Mouse (Mus musculus) layer of hippocampus, adult 2 months (tissue): ENCODE data around the gene Plekha7. TPM values are rescaled to one million over a fixed set of nuclear protein-coding genes. Genes with fewer than 3 reads are reported as not detected.
A peak's percentile ranks its signal among the peaks of the same experiment; 100 is the strongest.

ENCODE experiments used
- DNase-seq, 2 experiments: peaks; one replicate each; pipeline ENCODE4 v3.0.0; 2022; ENCODE audit warnings: low spot score in 2 of 2
- H3K27ac ChIP-seq: fragments of 200-600 bp; 2 replicates; pipeline ENCODE4 v1.8.1; 2022
- H3K4me3 ChIP-seq: fragments of 200-600 bp; 2 replicates; pipeline ENCODE4 v1.8.1; 2022; ENCODE audit warnings: mild to moderate bottlenecking
- CTCF ChIP-seq: fragments of 200-600 bp; conservative IDR thresholded peaks from 2 replicates; pipeline ENCODE4 v1.8.1; 2022; ENCODE audit warnings: antibody characterized with exemption, mild to moderate bottlenecking, moderate library complexity
- total RNA-seq, 2 experiments: library from RNA; stranded (reverse); gene quantifications; 2 replicates each; pipeline ENCODE4 v1.2.3; 2021

Plekha7 gene
- total RNA-seq, 2 experiments from 2014 or later, result 17.2 to 19.1 TPM

DNA sequence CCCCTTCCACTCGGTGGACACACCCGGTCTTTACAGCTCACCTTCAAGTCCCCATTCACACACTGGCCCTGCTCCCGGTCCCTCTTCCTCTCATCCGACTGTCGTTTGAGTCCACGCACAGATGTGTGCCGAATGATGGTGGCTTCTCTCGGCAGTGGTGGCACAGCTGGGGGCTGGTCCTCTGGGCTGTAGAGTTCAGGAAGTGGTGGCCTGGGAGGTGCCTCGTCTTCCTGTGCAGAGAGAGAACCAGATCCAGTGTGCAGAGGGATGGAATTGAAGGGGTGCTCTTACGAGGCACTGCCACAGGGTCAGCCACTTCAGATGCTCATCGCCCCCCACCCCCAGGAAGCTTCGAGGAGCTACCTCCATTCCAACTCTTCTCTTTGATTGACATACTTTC is 171.0 kb downstream of the Plekha7 start:
- H3K27ac ChIP-seq, result no peak overlapping the region
- no peak for TF ChIP-seq CTCF
- H3K4me3 ChIP-seq, result no peak overlapping the region
- no peak for DNase-seq

DNA sequence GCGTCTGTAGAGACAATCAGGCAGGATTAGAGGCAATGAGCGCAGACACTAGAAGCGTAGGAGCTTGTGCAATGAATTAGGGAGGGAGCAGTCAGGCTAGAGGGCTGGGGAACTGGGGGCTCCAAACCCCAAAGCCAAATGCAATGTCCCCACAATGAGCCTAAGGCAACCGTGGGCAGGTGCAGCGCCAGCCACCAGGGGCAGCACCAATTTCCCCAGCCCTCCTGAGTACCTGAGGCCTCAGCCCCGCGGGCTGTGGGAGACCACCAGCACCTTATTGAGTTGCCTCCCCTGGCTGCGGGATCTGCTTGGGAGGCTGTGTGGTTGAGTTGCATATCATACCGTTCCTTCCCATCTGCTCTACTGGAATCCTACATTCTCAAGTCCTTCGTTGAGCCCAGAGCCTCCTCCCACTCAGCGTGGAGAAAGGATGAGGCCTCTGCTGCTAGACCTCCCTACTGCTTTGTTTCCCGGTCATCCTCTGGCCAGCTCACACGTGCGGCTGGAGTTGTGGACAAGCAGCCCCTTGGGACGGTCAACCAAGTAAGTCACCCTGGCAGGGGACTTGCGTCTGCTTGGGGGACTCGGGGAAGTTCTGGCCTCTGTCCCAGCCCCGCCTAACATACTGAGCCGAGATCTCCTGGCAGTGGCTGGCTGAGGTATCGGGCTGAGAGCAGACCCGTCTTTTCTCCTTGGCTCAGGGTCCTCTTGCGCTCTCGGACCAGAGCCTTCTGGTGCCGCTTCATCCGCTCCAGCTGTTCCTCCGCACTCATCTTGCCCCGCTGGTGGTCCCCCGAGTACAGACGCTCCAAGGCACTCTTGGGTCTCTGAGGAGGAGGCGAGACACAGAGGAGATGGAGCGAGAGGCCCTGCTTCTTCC is 173.5 kb downstream of the Plekha7 start:
- Histone ChIP-seq H3K27ac (no peak overlapping the region), H3K4me3 (no peak overlapping the region)
- DNase-seq, result no peak
- peak; percentile 61 for TF ChIP-seq CTCF

DNA sequence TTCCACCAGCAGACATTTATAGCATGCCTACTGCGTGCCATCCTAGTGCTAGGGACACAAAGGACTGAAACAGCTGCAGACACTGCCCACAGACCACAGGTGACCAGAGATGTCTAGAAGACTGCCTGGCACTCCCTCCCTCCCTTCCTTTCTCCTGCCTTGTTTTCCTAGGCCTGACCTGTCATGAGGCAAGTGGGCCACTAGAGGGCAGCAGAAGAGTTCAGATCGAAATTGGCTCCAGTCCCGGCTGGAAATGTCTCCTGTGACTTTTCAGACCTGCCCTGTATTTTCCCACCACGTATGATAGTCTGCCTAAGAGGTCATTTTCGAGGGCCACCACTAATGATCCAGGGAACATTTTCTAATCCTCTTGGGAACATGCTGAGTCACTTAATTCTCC is 176.1 kb downstream of the Plekha7 start:
- Histone ChIP-seq H3K27ac (no peak overlapping the region), H3K4me3 (no peak overlapping the region)
- peak; percentile 93 for TF ChIP-seq CTCF
- DNase-seq, result peak; percentile 67 to 77

DNA sequence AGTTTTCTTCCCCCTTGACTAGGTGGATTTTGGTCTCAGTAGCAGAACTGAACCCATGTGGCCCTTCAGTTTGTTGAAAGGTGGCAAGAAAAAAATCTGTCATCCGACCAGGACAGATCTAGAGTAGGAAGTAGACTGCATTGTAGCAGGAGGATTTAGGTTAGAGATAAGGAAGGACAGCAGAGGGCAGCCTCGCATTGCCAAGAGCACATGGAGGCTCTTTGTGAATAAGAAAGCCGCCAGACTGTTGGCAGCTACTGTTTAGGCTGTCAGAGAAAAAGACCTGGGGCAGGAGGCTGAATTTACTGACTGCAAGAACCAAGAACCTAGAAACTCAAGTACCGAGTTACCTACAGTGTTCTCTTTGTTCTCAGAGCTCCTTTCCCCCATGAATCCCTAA is 176.8 kb downstream of the Plekha7 start:
- TF ChIP-seq CTCF, result peak; percentile 55
- no peak overlapping the region for H3K4me3 ChIP-seq
- no peak for DNase-seq
- H3K27ac ChIP-seq, result no peak overlapping the region

DNA sequence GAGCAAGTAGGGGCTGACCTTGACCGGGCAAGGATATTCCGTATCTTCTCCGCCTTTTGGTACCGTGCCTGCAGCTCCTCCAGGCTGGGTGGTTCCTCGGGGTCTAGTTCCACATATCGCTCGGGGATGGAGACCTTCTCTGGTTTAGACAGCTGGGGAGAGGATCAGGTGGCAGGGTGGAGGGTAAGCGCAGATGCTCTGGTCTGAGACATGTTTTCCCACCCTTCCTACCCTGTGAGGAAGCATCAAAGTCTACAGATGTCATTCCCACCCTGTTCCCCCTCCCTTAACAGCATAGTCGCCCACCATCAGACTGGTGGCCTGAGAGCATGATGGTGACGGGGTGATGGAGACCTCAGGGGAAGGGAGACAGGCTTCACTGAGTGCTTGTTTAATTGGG is 178.8 kb downstream of the Plekha7 start:
- Histone ChIP-seq H3K4me3 (no peak overlapping the region), H3K27ac (no peak overlapping the region)
- TF ChIP-seq CTCF, result no peak
- no peak for DNase-seq

DNA sequence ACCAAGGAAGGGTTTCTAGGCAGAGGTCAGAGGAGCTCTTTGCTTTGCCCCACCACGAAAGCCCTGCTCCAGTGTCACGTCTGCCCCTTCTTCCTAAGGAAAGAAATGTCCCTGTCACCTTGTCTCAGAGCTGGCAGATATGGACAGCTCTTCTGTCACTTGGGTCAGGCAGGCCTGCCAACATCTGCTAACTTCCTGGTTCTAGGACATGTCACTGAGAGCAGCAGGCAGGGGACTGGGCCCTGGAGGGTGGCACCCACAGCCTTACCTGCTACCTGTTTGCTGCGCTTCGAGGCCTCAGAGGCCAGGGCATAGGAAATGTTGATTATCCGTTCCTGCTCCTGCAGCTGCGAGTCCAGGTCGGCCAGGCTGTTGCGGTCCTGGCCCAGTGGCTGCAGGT is 179.9 kb downstream of the Plekha7 start:
- TF ChIP-seq CTCF, result no peak
- no peak for DNase-seq
- no peak overlapping the region for H3K4me3 ChIP-seq

DNA sequence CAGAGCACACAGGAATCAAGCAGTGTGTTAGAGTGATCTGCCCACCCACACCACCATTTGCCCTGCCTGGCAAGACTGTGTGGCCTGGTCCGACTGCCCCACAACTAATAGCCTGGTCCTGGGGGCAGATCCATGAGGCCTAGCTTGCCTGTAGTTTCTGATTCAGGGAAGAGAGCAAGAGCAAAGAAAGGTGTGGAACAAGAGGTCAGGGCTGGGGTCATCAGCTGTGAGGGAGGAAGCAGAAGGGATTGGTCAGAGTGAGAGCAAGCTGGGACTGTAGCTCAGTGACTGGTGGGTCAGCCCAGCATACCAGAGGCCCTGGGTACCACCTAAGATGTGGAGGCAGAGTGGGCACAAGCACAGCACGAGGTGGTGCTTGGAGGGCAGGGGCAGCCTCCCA is 181.1 kb downstream of the Plekha7 start:
- DNase-seq, result no peak
- Histone ChIP-seq H3K27ac (no peak overlapping the region), H3K4me3 (no peak overlapping the region)
- no peak for TF ChIP-seq CTCF

More for the DNA sequence above, 179.9 kb downstream of the Plekha7 start:
- no peak overlapping the region for H3K27ac ChIP-seq

DNA sequence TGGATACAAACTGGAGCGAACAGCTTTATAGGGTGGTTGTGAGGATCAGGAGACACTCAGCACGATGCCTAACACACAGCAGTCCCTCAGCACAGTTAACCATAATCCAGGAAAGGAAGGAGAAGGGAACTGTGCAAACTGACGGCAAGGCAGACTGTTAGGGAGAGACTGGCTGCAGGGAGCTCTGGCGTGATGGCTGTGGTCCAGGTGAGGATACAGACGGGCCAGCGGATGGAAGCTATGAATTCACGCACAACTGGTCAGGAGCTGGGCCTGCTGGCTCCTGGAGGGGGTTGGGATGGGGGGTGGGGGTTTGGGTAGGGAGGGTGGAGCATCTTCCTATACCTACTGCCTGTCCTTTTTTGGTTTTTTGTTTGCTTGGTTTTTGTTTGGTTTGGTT is 182.5 kb downstream of the Plekha7 start:
- no peak overlapping the region for H3K27ac ChIP-seq
- TF ChIP-seq CTCF, result no peak
- DNase-seq, result no peak

DNA sequence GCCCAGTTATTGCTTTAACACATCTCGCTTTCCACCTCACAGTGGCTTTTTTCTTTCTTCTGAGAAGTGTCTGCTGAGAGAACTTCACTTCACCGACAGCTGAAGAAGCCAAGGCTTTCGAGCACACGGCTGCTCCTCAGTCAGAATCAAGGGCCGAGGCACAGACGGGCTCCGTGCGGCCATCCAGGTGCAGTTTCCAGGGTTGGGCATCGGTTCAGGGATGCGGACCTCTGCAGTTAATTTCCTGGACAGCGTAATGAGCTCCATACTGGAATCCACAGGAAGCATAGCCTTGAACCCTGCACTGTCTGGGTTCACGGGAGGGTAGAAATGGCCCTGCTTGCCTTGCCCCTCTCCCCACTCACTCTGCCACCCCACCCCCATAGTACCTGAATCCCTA is 184.1 kb downstream of the Plekha7 start:
- H3K27ac ChIP-seq, result no peak overlapping the region
- H3K4me3 ChIP-seq, result no peak overlapping the region
- DNase-seq, result no peak
- no peak for TF ChIP-seq CTCF

More for the DNA sequence above, 182.5 kb downstream of the Plekha7 start:
- H3K4me3 ChIP-seq, result no peak overlapping the region

DNA sequence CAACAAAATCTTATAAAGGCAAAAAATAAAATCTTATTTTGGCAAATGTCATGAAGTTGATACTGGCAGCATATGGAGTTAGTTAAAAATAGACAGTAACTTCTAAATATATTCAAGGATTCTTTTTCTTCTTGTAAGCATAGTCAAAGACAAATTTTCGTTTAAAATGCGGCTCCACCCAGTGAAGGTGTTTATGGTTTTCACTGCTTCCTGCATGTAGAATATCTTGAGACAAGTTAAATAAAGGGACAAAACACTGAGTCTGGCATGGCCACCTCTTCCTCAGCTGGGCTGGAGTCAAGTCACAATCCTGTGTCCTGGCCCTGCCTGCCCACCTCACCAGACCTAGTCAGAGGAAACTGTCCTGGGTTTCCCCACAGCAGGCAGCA is 184.6 kb downstream of the Plekha7 start:
- Histone ChIP-seq H3K27ac (no peak overlapping the region), H3K4me3 (no peak overlapping the region)
- no peak for DNase-seq
- no peak for TF ChIP-seq CTCF

DNA sequence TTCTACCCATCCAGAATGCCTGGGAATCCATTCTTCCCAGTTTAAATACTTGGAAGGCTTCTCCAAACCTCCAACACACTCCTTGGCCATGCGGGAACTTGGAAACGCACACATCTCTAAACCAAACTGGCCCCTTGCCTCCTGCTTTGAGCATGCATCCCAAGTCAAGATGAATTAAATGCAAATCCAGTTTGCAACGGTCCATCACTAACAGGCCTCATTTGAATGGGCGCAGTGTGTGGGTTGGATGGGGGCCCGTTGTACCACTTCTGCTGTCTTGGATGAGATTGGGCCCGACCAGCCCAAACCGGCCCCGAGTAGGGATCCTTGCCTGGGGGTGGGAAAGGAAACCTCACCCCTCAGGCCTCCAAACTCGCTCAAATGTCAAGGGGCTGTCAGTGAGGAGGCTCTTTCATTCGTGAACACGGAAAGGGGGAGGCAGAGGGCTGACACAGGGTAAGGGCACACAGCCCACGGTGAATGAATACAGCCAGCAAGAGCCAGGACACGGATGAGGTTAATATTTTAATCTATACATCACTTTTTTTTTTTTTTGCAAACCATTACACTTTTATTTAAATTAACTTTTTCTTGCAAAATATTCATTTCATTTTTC is 185.1 kb downstream of the Plekha7 start:
- no peak for DNase-seq
- no peak for TF ChIP-seq CTCF
- no peak overlapping the region for H3K4me3 ChIP-seq
- no peak overlapping the region for H3K27ac ChIP-seq

DNA sequence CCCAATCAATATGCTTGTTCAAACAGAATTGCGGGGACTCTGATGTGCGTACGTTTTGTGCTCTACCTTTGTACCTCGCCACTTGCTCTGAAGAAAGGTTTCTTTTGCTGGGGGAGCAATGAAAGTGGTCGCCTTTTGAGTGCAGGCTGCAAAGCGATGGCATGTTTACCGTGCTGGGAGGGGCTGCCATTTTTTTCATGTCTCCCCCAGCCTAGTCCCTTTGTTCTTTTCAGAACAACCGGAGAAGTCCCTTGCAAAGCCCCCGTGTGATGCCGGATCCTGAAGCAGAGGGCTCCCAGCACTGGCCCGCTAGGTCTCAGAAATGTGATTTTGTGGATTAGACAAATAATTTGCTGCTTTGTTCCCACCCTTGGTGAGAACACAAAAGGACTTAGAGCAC is 187.0 kb downstream of the Plekha7 start:
- H3K27ac ChIP-seq, result no peak overlapping the region
- no peak overlapping the region for H3K4me3 ChIP-seq
- no peak for TF ChIP-seq CTCF
- no peak for DNase-seq

DNA sequence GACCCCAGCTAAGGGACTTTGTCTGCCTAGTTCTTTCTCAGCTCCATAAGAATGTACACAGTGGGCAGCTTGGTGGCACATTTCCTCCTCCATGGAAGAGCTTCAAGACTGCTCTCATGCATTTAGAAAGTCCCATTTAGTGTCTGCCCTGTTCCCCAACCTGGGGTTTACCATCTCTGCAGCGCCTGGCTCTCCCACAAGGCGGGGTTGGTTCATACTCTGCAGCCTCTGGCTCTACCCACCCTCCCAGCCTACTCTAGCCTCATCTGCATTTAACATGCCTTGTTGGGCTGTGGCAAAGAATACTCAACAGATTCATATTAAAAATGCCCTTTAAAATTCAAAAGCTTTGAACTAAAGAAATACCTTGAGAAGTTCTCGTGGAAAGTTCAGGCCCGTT is 187.4 kb downstream of the Plekha7 start:
- Histone ChIP-seq H3K27ac (no peak overlapping the region), H3K4me3 (no peak overlapping the region)
- TF ChIP-seq CTCF, result no peak
- DNase-seq, result no peak

DNA sequence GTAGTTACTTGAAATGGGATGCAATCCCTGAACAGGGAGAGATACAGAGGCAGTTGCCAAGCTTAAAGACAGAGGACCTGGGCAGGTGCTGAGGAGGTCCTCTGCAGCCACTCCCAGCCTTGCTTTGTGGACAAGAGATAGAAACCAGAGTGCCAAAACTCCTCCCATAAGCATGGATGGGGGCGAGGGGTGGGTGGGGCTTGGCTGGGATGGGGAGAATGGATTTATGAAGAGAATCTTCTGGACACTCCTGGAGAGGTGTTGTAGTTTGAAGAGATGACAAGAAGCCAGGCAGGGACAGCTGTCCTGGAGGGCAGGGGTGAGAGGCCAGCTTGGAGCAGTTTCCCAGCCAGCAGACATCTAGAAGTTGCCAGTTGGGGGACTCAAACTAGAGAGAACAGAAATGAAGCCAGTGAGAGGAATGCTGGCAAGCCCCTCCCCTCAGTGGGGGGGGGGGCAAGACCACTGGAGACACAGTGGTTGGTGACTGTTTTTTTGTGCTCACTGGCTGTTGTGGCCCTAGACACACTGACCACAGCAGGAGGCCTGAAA is 188.8 kb downstream of the Plekha7 start:
- no peak for TF ChIP-seq CTCF
- Histone ChIP-seq H3K27ac (no peak overlapping the region), H3K4me3 (no peak overlapping the region)
- no peak for DNase-seq
